Mouse (Mus musculus): ENCODE measurements around the gene Ulk4. TPM values are rescaled to one million over a fixed set of nuclear protein-coding genes. Genes with fewer than 3 reads are reported as not detected.

Ulk4 gene
- polyA plus RNA-seq, 1 experiment from 2014 or later: 65.5 TPM

DNA sequence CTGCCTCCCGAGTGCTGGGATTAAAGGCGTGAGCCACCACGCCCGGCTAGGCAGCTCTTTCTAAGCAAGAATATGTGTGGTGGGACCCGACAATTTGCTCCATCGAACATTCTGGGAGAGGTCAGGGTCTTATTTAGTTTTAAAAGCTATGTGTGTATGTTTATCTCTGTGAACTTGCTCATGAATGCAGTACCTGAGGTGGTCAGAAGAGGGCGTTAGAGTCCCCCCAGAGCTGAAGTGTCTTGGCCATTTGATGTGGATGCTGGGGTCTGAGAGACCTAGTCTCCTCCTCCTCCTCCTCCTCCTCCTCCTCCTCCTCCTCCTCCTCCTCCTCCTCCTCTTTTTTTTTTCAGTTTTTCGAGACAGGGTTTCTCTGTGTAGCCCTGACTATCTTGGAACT, 25.5 kb upstream of the Ulk4 start:
- H3K4me1 ChIP-seq (ENCODE audit: control insufficient read depth, insufficient read depth, low read length): peaks cover 34% of the 10 kb centered on the region
- no peaks in the 10 kb centered on the region for H3K27me3 ChIP-seq (ENCODE audit: control insufficient read depth, insufficient read depth, low read length)
- H3K36me3 ChIP-seq (ENCODE audit: control insufficient read depth, insufficient read depth, low read length): no peaks in the 10 kb centered on the region
- 85% methylated on average over 8 of the region's 8 CpGs for WGBS
- no peak overlapping the region for H3K27ac ChIP-seq (ENCODE audit: low read depth, low read length)
- H3K9ac ChIP-seq (replicated peaks; ENCODE audit: low read depth, low read length): no peak overlapping the region
- ATAC-seq (ENCODE audit: low read depth): no peak
- no peaks in the 10 kb centered on the region for H3K9me3 ChIP-seq (ENCODE audit: control insufficient read depth, low read length)
- no peak overlapping the region for H3K4me3 ChIP-seq (ENCODE audit: low read depth, low read length)
- no peak overlapping the region for H3K4me2 ChIP-seq (ENCODE audit: low read depth, low read length)

DNA sequence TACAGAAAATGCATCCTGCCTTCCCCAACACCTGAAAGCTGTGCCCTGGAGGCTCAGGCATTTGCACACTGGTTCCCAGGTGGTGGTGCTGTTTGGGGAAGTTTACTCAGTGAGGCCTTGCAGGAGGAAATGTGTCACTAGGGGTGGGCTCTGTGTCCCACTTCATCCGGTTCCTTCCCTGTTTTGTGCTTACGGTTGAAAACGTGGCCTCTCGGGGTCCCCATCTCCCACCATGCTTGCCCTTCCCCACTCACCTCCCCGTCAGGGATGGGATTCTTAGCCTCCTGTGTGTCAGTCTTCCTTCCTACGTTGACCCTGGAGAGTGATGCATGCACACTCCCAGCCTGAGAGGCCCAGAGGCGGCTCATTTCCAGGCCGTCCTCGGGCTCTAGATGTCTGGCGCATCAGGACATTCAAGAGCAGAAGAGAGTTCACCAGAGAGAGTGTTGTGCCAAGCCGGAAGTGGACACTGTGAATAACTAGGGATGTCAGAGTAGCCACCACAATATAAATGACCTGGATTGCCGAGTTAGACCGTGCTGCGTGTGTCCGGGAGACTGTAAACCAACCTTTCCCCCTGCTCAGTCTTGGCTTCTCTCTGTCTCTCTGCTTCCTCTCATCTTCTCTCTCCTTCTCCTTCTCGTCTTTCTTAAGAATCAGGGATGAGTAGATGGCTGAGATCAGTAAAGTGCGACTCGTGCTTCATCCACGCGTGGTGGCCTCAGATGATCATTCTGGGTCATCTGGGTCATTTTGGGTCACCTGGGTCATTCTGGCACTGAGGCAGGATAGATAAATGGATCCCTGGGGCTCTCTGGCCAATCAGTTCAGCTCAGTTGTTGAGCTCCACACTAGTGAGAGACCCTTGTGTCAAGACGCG, 24.3 kb upstream of the Ulk4 start:
- ATAC-seq (ENCODE audit: low read depth): no peak
- peaks cover 34% of the 10 kb centered on the region for H3K4me1 ChIP-seq (ENCODE audit: control insufficient read depth, insufficient read depth, low read length)
- no peaks in the 10 kb centered on the region for H3K9me3 ChIP-seq (ENCODE audit: control insufficient read depth, low read length)
- H3K4me2 ChIP-seq (ENCODE audit: low read depth, low read length): peak overlapping the region; percentile 87; the same call in 1 of the 2 replicates
- H3K36me3 ChIP-seq (ENCODE audit: control insufficient read depth, insufficient read depth, low read length): no peaks in the 10 kb centered on the region
- no peaks in the 10 kb centered on the region for H3K27me3 ChIP-seq (ENCODE audit: control insufficient read depth, insufficient read depth, low read length)
- no peak overlapping the region for H3K4me3 ChIP-seq (ENCODE audit: low read depth, low read length)
- no peak overlapping the region for H3K27ac ChIP-seq (ENCODE audit: low read depth, low read length)
- 0 out of 2 replicates have a peak overlapping the region, but pooled peaks have one; percentile 7 for H3K9ac ChIP-seq (replicated peaks; ENCODE audit: low read depth, low read length)
- 61% methylated on average over 22 of the region's 22 CpGs for WGBS

DNA sequence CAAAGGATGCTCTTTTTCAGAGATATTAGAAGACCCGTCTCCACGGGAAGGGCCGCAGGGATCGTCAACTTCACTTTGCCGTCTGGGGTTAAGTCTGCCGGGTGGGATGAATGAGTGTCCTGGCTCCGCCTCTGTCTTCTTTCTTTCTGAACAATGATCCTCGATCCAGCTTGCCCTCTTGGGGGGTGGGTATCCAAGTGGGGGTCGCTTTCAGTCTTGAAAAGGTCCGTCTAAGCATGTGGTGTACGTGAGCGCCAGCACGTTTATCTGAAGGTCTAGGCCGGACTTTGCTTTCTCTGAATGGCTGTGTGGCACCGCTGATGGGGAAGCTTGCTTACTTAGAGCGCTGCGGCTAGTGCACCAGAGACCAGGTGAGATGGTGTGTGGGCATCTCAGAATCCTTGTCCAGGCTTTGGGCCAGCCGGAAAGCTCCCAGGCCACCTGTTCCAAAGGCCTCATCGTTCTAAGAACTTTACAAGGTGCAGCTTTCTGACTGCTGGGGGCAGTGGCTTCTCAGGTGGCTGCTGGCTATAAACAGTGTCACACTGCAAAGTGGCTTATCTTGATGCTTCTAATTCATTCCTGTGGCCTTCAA, 23.1 kb upstream of the Ulk4 start:
- no peak for ATAC-seq (ENCODE audit: low read depth)
- H3K9ac ChIP-seq (replicated peaks; ENCODE audit: low read depth, low read length): no peak overlapping the region; the same call in 1 of the 2 replicates
- H3K4me3 ChIP-seq (ENCODE audit: low read depth, low read length): peak overlapping the region; percentile 60
- WGBS: 18% methylated on average over 19 of the region's 19 CpGs
- no peaks in the 10 kb centered on the region for H3K9me3 ChIP-seq (ENCODE audit: control insufficient read depth, low read length)
- H3K27ac ChIP-seq (ENCODE audit: low read depth, low read length): peak overlapping the region; percentile 34; the same call in 1 of the 2 replicates
- H3K27me3 ChIP-seq (ENCODE audit: control insufficient read depth, insufficient read depth, low read length): no peaks in the 10 kb centered on the region
- H3K4me2 ChIP-seq (ENCODE audit: low read depth, low read length): peak overlapping the region; percentile 87
- H3K36me3 ChIP-seq (ENCODE audit: control insufficient read depth, insufficient read depth, low read length): no peaks in the 10 kb centered on the region
- peaks cover 34% of the 10 kb centered on the region for H3K4me1 ChIP-seq (ENCODE audit: control insufficient read depth, insufficient read depth, low read length)

DNA sequence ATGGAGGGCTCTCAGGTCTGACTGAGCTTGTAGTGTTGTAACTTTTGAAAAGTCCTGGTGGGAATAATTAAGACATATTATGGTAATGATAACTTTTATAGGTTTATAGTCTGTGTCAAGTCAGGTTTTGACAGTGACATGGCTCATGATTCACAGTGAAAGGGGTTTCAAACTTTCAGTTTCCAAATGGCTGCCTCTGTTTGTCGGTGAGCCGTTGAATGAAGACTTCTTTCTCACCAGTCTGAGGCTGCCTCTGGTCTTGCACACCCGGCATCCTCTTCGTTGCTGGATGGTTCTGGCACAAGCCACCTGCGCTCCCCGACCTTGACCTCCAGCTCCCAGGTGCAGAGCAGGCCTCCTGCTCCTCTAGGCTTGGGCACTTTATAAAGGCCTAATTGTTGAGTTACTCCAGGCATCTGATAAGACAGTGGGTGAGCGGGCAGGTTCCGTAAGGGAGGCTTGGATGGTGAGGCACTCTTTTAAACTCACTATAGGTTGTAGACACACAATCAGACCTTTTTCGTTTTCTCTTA, 22.3 kb upstream of the Ulk4 start:
- no peak for ATAC-seq (ENCODE audit: low read depth)
- 49% methylated on average over 9 of the region's 9 CpGs for WGBS
- H3K9me3 ChIP-seq (ENCODE audit: control insufficient read depth, low read length): no peaks in the 10 kb centered on the region
- H3K4me1 ChIP-seq (ENCODE audit: control insufficient read depth, insufficient read depth, low read length): peaks cover 34% of the 10 kb centered on the region
- no peak overlapping the region; the same call in 1 of the 2 replicates for H3K9ac ChIP-seq (replicated peaks; ENCODE audit: low read depth, low read length)
- no peaks in the 10 kb centered on the region for H3K27me3 ChIP-seq (ENCODE audit: control insufficient read depth, insufficient read depth, low read length)
- peak overlapping the region; percentile 60 for H3K4me3 ChIP-seq (ENCODE audit: low read depth, low read length)
- no peaks in the 10 kb centered on the region for H3K36me3 ChIP-seq (ENCODE audit: control insufficient read depth, insufficient read depth, low read length)
- H3K4me2 ChIP-seq (ENCODE audit: low read depth, low read length): peak overlapping the region; percentile 87
- H3K27ac ChIP-seq (ENCODE audit: low read depth, low read length): 0 out of 2 replicates have a peak overlapping the region, but pooled peaks have one; percentile 23

DNA sequence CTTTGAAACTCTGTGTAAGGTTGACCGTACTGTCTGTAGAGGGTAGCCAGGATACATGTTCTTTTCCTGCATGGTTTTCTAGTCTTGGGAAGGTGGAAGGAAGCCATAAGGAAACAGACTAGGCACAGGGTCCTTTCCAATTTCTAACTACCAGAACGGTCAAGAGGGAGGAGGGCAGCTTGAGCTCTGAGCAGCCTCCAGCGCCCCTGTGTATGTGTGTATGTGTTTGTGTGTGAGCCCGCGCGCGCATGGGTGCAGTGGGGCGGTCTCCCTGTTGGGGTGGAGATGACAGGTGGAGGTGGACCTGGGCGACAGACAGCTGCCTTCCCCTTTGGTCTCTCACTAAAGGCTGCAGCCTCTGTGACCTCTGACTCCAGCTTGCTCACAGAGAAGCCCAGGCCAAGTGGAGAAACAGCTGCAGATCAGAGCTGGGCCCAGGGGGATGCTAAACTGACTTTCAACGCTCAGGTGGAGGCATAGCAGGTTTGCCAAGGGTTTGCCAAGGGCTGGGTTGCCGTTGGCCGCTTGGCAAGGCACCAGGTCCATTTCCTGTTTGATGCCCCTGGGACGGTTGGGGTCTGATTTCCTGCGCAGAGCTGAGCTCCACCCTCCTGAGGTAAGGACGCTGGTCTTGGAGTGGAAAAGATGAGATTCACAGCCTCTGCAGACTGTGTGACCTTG, 21.6 kb upstream of the Ulk4 start:
- ATAC-seq (ENCODE audit: low read depth): no peak
- Histone ChIP-seq H3K27ac (ENCODE audit: low read depth, low read length) (no peak overlapping the region), H3K4me1 (ENCODE audit: control insufficient read depth, insufficient read depth, low read length) (peaks cover 34% of the 10 kb centered on the region), H3K27me3 (ENCODE audit: control insufficient read depth, insufficient read depth, low read length) (no peaks in the 10 kb centered on the region), H3K9me3 (ENCODE audit: control insufficient read depth, low read length) (no peaks in the 10 kb centered on the region), H3K36me3 (ENCODE audit: control insufficient read depth, insufficient read depth, low read length) (no peaks in the 10 kb centered on the region), H3K9ac (replicated peaks; ENCODE audit: low read depth, low read length) (peak overlapping the region; percentile 74; the same call in 1 of the 2 replicates), H3K4me2 (ENCODE audit: low read depth, low read length) (peak overlapping the region; percentile 87), H3K4me3 (ENCODE audit: low read depth, low read length) (peak overlapping the region; percentile 60)
- 16% methylated on average over 15 of the region's 15 CpGs for WGBS

DNA sequence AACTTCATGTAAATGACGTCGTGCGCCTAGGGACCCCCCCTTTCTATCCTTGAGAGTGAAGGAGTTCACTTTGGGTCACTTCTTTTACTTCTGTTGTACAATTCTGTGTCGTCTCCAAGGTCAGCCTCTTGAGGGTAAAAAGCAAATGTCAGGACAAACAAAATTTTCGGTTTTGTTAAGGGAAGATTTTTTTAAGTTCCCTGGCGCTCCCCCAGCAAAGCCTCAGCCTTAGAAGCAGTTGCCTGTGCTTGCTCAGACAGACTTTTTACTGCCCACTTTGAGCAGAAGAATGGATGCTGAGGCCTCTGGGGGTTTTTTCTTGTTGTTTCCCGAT, 21.0 kb upstream of the Ulk4 start:
- no peaks in the 10 kb centered on the region for H3K27me3 ChIP-seq (ENCODE audit: control insufficient read depth, insufficient read depth, low read length)
- 3% methylated on average over 7 of the region's 7 CpGs for WGBS
- H3K27ac ChIP-seq (ENCODE audit: low read depth, low read length): peak overlapping the region; percentile 69; the same call in 1 of the 2 replicates
- peaks cover 31% of the 10 kb centered on the region for H3K4me1 ChIP-seq (ENCODE audit: control insufficient read depth, insufficient read depth, low read length)
- no peaks in the 10 kb centered on the region for H3K9me3 ChIP-seq (ENCODE audit: control insufficient read depth, low read length)
- peak overlapping the region; percentile 87 for H3K4me2 ChIP-seq (ENCODE audit: low read depth, low read length)
- no peak for ATAC-seq (ENCODE audit: low read depth)
- no peaks in the 10 kb centered on the region for H3K36me3 ChIP-seq (ENCODE audit: control insufficient read depth, insufficient read depth, low read length)
- H3K4me3 ChIP-seq (ENCODE audit: low read depth, low read length): peak overlapping the region; percentile 60
- H3K9ac ChIP-seq (replicated peaks; ENCODE audit: low read depth, low read length): peak overlapping the region; percentile 74

DNA sequence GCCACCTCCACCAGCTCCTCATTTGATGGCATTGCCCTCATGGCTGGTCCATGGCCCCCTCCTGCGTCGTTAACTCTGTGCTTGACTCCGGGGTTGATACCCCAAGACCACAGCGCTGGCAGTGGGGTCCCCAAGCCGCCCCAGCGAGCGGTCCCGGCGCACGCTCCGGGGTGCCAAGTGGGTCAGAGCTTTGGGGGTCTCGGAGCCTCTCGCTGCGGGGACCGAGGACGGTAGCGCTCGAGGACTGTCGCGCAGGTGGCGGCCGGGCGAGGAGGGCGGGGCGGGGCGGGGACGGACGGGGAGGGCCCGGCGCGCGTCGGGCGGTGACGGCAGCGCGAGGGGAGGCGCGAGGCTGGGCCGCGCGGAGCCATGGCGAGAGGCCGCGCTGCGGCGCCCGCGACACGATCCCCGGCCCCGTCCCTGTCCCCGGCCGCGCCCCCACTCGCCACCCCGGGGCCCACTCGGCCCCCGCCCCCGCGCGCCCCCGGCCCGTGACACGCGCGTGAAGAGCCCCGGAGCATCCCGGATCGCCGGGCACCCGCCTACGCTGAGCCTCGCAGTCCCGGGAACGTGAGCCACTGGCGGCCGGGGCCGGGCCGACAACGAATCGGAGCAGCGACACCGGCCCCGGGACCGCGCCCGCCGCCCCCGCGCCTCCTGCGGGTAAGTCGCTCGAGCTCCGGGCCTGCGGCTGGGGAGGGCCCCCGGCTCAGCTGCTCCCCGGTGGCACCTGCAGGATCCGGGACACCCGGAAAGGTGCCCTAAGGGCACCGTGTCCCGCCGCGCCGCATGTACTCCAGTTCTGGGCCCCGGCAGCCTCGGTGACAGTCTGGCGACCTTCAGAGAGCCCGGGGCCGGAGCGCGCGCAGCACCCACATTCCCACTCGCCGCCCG, 20.4 kb upstream of the Ulk4 start, which contains the start of gene Trak1:
Trak1 (plus strand) TSS at position 332 of the 894 bp plus-strand sequence.
- H3K9me3 ChIP-seq (ENCODE audit: control insufficient read depth, low read length): no peaks in the 10 kb centered on the region
- H3K4me1 ChIP-seq (ENCODE audit: control insufficient read depth, insufficient read depth, low read length): peaks cover 29% of the 10 kb centered on the region
- ATAC-seq (ENCODE audit: low read depth): peak; percentile 88
- under 1% methylated on average over 65 of the region's 116 CpGs for WGBS
- H3K27ac ChIP-seq (ENCODE audit: low read depth, low read length): peak within 1 kb of the TSS; percentile 69
- peak within 1 kb of the TSS; percentile 74 for H3K9ac ChIP-seq (replicated peaks; ENCODE audit: low read depth, low read length)
- no peaks in the 10 kb centered on the region for H3K36me3 ChIP-seq (ENCODE audit: control insufficient read depth, insufficient read depth, low read length)
- no peaks in the 10 kb centered on the region for H3K27me3 ChIP-seq (ENCODE audit: control insufficient read depth, insufficient read depth, low read length)
- peak within 1 kb of the TSS; percentile 87 for H3K4me2 ChIP-seq (ENCODE audit: low read depth, low read length)
- H3K4me3 ChIP-seq (ENCODE audit: low read depth, low read length): peak within 1 kb of the TSS; percentile 60

DNA sequence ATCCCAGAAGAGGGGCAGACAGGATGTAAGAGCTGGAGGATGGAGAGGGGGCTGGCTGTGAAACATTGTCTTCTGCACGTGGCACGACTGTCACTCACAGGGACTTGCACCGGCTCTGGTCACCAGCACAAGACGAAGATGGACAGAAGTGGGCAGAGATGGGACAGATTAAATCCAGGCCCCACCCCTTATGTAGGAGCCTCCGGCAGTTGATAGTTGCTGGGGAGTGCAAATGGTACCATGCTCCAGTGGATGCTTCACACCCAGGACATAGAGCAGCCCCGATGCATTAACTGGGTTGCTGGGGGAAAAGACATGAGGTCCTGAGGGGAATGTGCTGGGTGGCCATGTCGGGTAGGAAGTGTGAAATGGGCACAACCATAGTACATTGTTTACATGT, 18.2 kb upstream of the Ulk4 start:
- Histone ChIP-seq H3K27ac (ENCODE audit: low read depth, low read length) (no peak overlapping the region), H3K4me3 (ENCODE audit: low read depth, low read length) (no peak overlapping the region), H3K36me3 (ENCODE audit: control insufficient read depth, insufficient read depth, low read length) (no peaks in the 10 kb centered on the region), H3K9ac (replicated peaks; ENCODE audit: low read depth, low read length) (no peak overlapping the region), H3K27me3 (ENCODE audit: control insufficient read depth, insufficient read depth, low read length) (no peaks in the 10 kb centered on the region), H3K9me3 (ENCODE audit: control insufficient read depth, low read length) (no peaks in the 10 kb centered on the region), H3K4me2 (ENCODE audit: low read depth, low read length) (no peak overlapping the region), H3K4me1 (ENCODE audit: control insufficient read depth, insufficient read depth, low read length) (peaks cover 20% of the 10 kb centered on the region)
- no peak for ATAC-seq (ENCODE audit: low read depth)
- WGBS: 80% methylated on average over 7 of the region's 7 CpGs

Measured in neural tube, embryonic 14.5 days (tissue).